Mouse (Mus musculus): ENCODE measurements at regions not wholly inside any gene's neighbourhood (a gene's known extent, or its start where the extent isn't known, plus 50 kb on each side); places are given as distances from the start of the nearest gene placed in this dataset.

DNA sequence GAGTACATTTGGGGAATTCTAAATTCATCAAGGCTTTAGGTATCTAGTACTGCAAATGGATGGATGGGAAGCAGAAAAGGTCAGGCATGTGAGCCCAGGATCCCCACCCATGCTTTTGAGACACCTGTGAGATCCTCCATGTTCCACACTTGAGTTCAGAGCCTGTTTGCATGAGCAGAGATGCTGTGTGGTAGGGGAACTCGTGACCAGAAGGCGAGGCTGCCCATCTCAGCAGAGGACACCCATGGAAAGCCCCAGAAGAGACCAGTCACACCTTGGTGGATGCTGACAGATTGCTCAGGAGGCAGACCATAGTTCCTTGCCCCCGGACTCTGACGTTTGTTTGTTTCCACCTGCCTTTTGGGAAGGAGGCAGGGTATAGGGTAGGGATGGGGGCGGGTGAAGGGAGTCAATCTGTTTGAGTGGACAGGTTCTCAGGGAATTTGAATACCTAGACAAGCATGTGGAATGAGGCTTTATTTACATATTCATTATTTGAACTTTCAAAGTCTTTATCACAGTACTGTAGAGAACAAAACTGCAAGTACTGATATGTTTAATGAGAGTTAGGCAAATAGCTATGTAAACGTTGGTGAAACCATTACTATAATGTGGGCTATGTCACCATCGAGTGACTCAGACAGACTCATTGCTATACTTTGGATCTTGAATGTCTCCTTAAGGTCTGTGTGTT is 278.5 kb downstream of the Dhx35 start:
- no peak for ATAC-seq (ENCODE audit: extremely low read depth, insufficient number of reproducible peaks, low FRiP score, poor library complexity, severe bottlenecking)
- DNase-seq (ENCODE audit: low spot score) = no peak
- Histone ChIP-seq H3K4me3 (ENCODE audit: low read depth, low read length) (no peak overlapping the region), H3K9me3 (replicated peaks) (peaks cover 65% of the 10 kb centered on the region), H3K36me3 (replicated peaks) (no peaks in the 10 kb centered on the region), H3K4me1 (ENCODE audit: insufficient read depth, low read depth, low read length) (no peaks in the 10 kb centered on the region), H3K27me3 (ENCODE audit: insufficient read depth, low read length) (no peaks in the 10 kb centered on the region)
- TF ChIP-seq GATA1 (IDR thresholded peaks at IDR 0.05; ENCODE audit: borderline replicate concordance, low read length) = no peak

GRCm38 (mm10) chr2:159079836-159080235 is 285.2 kb downstream of the Dhx35 start:
- ATAC-seq (ENCODE audit: extremely low read depth, insufficient number of reproducible peaks, low FRiP score, poor library complexity, severe bottlenecking) (no peak), DNase-seq (ENCODE audit: low spot score) (no peak)
- no peaks in the 10 kb centered on the region for H3K4me1 ChIP-seq (ENCODE audit: insufficient read depth, low read depth, low read length)
- no peaks in the 10 kb centered on the region for H3K36me3 ChIP-seq (replicated peaks)
- TF ChIP-seq GATA1 (IDR thresholded peaks at IDR 0.05; ENCODE audit: borderline replicate concordance, low read length) (no peak), POLR2AphosphoS5 (IDR thresholded peaks at IDR 0.05; ENCODE audit: insufficient replicate concordance, low read depth, low read length) (no peak), GATA2 (IDR thresholded peaks at IDR 0.05; ENCODE audit: borderline replicate concordance, low read depth, low read length) (no peak), CTCF (IDR thresholded peaks at IDR 0.05; ENCODE audit: low read depth, low read length) (no peak), TAL1 (conservative IDR thresholded peaks at IDR 0.05; ENCODE audit: low read depth, low read length) (no peak)
- peaks cover 62% of the 10 kb centered on the region for H3K9me3 ChIP-seq (replicated peaks)
- H3K4me3 ChIP-seq (ENCODE audit: low read depth, low read length) = no peak overlapping the region
- no peaks in the 10 kb centered on the region for H3K27me3 ChIP-seq (ENCODE audit: insufficient read depth, low read length)

DNA sequence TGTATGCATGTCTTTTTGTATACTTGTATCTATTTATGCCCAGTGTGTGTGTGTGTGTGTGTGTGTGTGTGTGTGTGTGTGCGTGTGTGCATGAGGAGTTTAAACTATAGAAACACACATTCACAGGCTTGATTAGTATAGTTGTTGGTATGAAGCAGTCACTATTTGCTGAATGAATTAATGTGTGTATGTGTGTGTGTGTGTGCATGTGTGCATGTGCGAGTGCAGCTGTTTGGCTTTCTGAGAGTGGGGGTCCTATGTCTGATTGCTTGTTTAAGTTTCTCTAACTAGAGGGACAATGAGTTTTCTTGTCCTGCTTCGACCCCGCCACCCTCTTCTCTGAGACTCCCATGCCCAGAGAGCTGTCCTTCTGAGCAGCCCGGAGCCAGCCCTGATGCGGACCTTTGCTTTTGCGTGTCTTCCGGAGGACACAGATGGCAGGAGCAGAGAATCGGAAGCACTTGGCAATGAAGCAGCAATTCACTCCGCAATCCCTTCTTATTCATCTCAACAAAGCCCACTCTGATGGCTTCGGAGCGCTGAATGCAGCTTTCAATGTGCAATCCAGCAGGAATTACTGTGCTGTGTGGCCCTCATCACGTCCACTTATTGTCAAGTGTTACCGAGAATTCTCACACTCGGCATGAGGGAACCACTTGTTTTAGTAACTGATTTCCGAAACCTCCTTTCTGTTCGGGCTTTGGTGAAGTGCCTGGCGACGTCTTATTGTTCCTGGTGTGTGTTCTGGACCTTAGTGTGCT is 286.4 kb downstream of the Dhx35 start:
- TF ChIP-seq TAL1 (conservative IDR thresholded peaks at IDR 0.05; ENCODE audit: low read depth, low read length) (no peak), GATA2 (IDR thresholded peaks at IDR 0.05; ENCODE audit: borderline replicate concordance, low read depth, low read length) (no peak), POLR2AphosphoS5 (IDR thresholded peaks at IDR 0.05; ENCODE audit: insufficient replicate concordance, low read depth, low read length) (no peak), CTCF (IDR thresholded peaks at IDR 0.05; ENCODE audit: low read depth, low read length) (no peak), GATA1 (IDR thresholded peaks at IDR 0.05; ENCODE audit: borderline replicate concordance, low read length) (no peak)
- ATAC-seq (ENCODE audit: extremely low read depth, insufficient number of reproducible peaks, low FRiP score, poor library complexity, severe bottlenecking) (no peak), DNase-seq (ENCODE audit: low spot score) (no peak)
- Histone ChIP-seq H3K9me3 (replicated peaks) (peaks cover 64% of the 10 kb centered on the region), H3K4me3 (ENCODE audit: low read depth, low read length) (no peak overlapping the region), H3K36me3 (replicated peaks) (no peaks in the 10 kb centered on the region), H3K4me1 (ENCODE audit: insufficient read depth, low read depth, low read length) (no peaks in the 10 kb centered on the region), H3K27me3 (ENCODE audit: insufficient read depth, low read length) (no peaks in the 10 kb centered on the region)

DNA sequence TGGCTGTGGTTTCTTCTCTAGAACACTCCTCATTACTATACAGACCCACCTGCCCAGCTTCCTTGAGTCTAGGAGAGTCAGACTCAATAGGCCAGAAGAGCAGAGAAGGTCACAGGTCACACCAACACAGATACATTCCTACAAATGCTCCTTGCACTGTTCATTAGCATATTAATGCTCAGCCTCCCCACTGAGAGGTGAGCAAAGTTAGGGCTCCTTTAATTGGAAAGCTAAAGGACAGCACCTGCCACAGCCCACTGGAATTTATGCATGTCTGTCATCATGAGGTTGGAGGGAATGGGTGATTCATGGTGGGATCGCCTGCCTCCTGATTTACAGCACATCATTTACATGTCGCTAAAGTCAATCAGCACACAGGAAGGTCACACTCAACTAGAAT is 292.2 kb downstream of the Dhx35 start:
- Histone ChIP-seq H3K4me1 (ENCODE audit: insufficient read depth, low read depth, low read length) (no peaks in the 10 kb centered on the region), H3K4me3 (ENCODE audit: low read depth, low read length) (no peak overlapping the region), H3K27me3 (ENCODE audit: insufficient read depth, low read length) (no peaks in the 10 kb centered on the region), H3K36me3 (replicated peaks) (no peaks in the 10 kb centered on the region), H3K9me3 (replicated peaks) (peaks cover 46% of the 10 kb centered on the region)
- ATAC-seq (ENCODE audit: extremely low read depth, insufficient number of reproducible peaks, low FRiP score, poor library complexity, severe bottlenecking) (no peak), DNase-seq (ENCODE audit: low spot score) (no peak)
- TF ChIP-seq TAL1 (conservative IDR thresholded peaks at IDR 0.05; ENCODE audit: low read depth, low read length) = no peak
- no peak for TF ChIP-seq CTCF (IDR thresholded peaks at IDR 0.05; ENCODE audit: low read depth, low read length)
- TF ChIP-seq GATA1 (IDR thresholded peaks at IDR 0.05; ENCODE audit: borderline replicate concordance, low read length) = no peak
- TF ChIP-seq POLR2AphosphoS5 (IDR thresholded peaks at IDR 0.05; ENCODE audit: insufficient replicate concordance, low read depth, low read length) = no peak
- no peak for TF ChIP-seq GATA2 (IDR thresholded peaks at IDR 0.05; ENCODE audit: borderline replicate concordance, low read depth, low read length)

- DNase-seq (ENCODE audit: low spot score) = no peak
- H3K4me1 ChIP-seq (ENCODE audit: insufficient read depth, low read depth, low read length) = no peaks in the 10 kb centered on the region
- H3K27me3 ChIP-seq (ENCODE audit: insufficient read depth, low read length) = no peaks in the 10 kb centered on the region
- H3K4me3 ChIP-seq (ENCODE audit: low read depth, low read length) = no peak overlapping the region
- no peaks in the 10 kb centered on the region for H3K36me3 ChIP-seq (replicated peaks)
- ATAC-seq (ENCODE audit: extremely low read depth, insufficient number of reproducible peaks, low FRiP score, poor library complexity, severe bottlenecking) = no peak
- H3K9me3 ChIP-seq (replicated peaks) = peaks cover 43% of the 10 kb centered on the region
- TF ChIP-seq POLR2AphosphoS5 (IDR thresholded peaks at IDR 0.05; ENCODE audit: insufficient replicate concordance, low read depth, low read length) = no peak
- TF ChIP-seq CTCF (IDR thresholded peaks at IDR 0.05; ENCODE audit: low read depth, low read length) = no peak
- TF ChIP-seq GATA2 (IDR thresholded peaks at IDR 0.05; ENCODE audit: borderline replicate concordance, low read depth, low read length) = no peak
- TF ChIP-seq TAL1 (conservative IDR thresholded peaks at IDR 0.05; ENCODE audit: low read depth, low read length) = no peak
- no peak for TF ChIP-seq GATA1 (IDR thresholded peaks at IDR 0.05; ENCODE audit: borderline replicate concordance, low read length)
Measured at GRCm38 (mm10) chr2:159088196-159088595, 293.6 kb downstream of the Dhx35 start.

DNA sequence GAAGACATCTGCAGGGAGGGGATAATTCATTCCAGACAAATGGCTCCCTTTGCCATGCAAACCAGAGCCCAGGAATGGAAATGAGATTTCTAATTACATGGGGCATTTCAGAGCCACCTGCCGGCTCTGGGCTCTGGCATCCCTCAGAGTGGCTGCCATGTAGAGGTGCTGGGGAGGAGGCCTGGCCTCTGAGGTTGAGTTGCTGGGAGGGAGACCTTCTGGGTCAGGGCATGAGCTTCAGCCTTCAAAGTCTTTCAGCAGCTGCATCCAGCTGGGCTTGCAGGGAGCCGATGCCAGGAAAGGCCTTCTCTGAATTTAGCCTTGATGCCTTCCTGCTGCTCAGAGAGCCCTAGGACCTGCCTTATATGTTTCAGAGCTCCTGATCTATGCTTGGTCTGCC is 302.1 kb downstream of the Dhx35 start:
- Histone ChIP-seq H3K36me3 (replicated peaks) (no peaks in the 10 kb centered on the region), H3K4me3 (ENCODE audit: low read depth, low read length) (no peak overlapping the region), H3K27me3 (ENCODE audit: insufficient read depth, low read length) (no peaks in the 10 kb centered on the region), H3K9me3 (replicated peaks) (peaks cover 44% of the 10 kb centered on the region), H3K4me1 (ENCODE audit: insufficient read depth, low read depth, low read length) (no peaks in the 10 kb centered on the region)
- no peak for TF ChIP-seq GATA1 (IDR thresholded peaks at IDR 0.05; ENCODE audit: borderline replicate concordance, low read length)
- TF ChIP-seq TAL1 (conservative IDR thresholded peaks at IDR 0.05; ENCODE audit: low read depth, low read length) = no peak
- no peak for TF ChIP-seq POLR2AphosphoS5 (IDR thresholded peaks at IDR 0.05; ENCODE audit: insufficient replicate concordance, low read depth, low read length)
- no peak for DNase-seq (ENCODE audit: low spot score)
- ATAC-seq (ENCODE audit: extremely low read depth, insufficient number of reproducible peaks, low FRiP score, poor library complexity, severe bottlenecking) = no peak

Data from G1E (cell line).